Mouse (Mus musculus) liver, postnatal 0 days (tissue): ENCODE measurements at regions not wholly inside any gene's neighbourhood (a gene's known extent, or its start where the extent isn't known, plus 50 kb on each side); places are given as distances from the start of the nearest gene placed in this dataset.

Experiments
- ATAC-seq: fragments of 200-750 bp; cut with Nextera tagmentation; 2 replicates; pipeline ENCODE4 v1.8.0; 2017; ENCODE audit warnings: mild to moderate bottlenecking, moderate library complexity
- DNase-seq: peaks from one replicate; pipeline ENCODE4 v3.0.0-alpha.2; 2016
- H3K27ac ChIP-seq: fragments of 300-500 bp; sonication (generic); 2 replicates; pipeline ENCODE4 v1.5.1; 2014; ENCODE audit warnings: antibody characterized with exemption, moderate library complexity, mild to moderate bottlenecking, low read depth
- H3K27me3 ChIP-seq: fragments of 300-500 bp; sonication (generic); 2 replicates; pipeline ENCODE4 v1.6.1; 2014; ENCODE audit warnings: low read length, control low read depth, mixed read lengths; ENCODE audit not compliant: insufficient read depth
- H3K36me3 ChIP-seq: fragments of 300-500 bp; sonication (generic); replicated peaks from 2 replicates; pipeline ENCODE4 v1.6.1; 2014; ENCODE audit warnings: mild to moderate bottlenecking, control low read depth, low read length, moderate library complexity, mixed read lengths; ENCODE audit not compliant: insufficient read depth
- H3K4me1 ChIP-seq: fragments of 300-500 bp; sonication (generic); 2 replicates; pipeline ENCODE4 v1.6.1; 2014; ENCODE audit warnings: antibody characterized with exemption, mild to moderate bottlenecking, control low read depth; ENCODE audit not compliant: insufficient read depth
- H3K4me2 ChIP-seq: fragments of 300-500 bp; sonication (generic); 2 replicates; pipeline ENCODE4 v1.6.1; 2014; ENCODE audit warnings: low read depth, mild to moderate bottlenecking, low read length, moderate library complexity, mixed read lengths
- H3K4me3 ChIP-seq: fragments of 300-500 bp; sonication (generic); 2 replicates; pipeline ENCODE4 v1.5.1; 2014; ENCODE audit warnings: low read depth, low read length
- H3K9ac ChIP-seq: fragments of 300-500 bp; sonication (generic); replicated peaks from 2 replicates; pipeline ENCODE4 v1.6.1; 2014; ENCODE audit warnings: mild to moderate bottlenecking, moderate library complexity
- H3K9me3 ChIP-seq: fragments of 300-500 bp; sonication (generic); 2 replicates; pipeline ENCODE4 v1.6.1; 2016; ENCODE audit warnings: mild to moderate bottlenecking, control low read depth, low read length, mixed read lengths
- CTCF ChIP-seq: sonication (generic); IDR thresholded peaks from 2 replicates; pipeline ENCODE4 v1.5.1; 2016; ENCODE audit warnings: antibody characterized with exemption, low read depth
- EP300 ChIP-seq: IDR thresholded peaks from 2 replicates; pipeline ENCODE4 v1.6.1; 2016; ENCODE audit warnings: antibody characterized with exemption, low read depth, mild to moderate bottlenecking
- WGBS: fragments of 180-500 bp; shearing (Covaris S2); extraction: QIAGEN DNeasy Blood & Tissue Kit; methylation state at CpG from one replicate; pipeline ENCODE4 v1.1.7; 2014; ENCODE audit not compliant: insufficient replicate concordance; 5-methylcytosine and 5-hydroxymethylcytosine counted together

DNA sequence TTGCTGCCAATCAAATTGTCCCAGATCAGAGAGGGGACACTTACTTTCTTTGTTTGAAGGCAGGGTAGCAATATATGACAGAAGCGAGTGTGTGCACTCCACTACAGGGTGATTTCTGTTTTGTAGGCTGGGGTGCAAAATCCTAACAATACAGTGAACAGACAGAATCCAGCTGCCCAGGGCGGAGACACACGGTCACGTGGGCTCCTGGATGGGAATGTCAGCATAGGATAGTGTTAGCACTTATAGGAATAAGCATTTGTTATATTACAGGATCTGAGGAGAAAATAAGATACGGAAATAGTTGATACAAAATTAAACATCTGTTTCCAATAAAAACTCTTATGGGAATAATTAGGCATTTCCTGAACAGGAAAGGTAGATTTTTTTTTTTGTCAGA, 169.1 kb upstream of the Ubr2 start:
- no peak overlapping the region for H3K27ac ChIP-seq
- ATAC-seq, result no peak
- H3K4me2 ChIP-seq, result no peak overlapping the region
- no peaks in the 10 kb centered on the region for H3K36me3 ChIP-seq
- H3K9ac ChIP-seq, result no peak overlapping the region
- H3K4me1 ChIP-seq, result peaks cover 10% of the 10 kb centered on the region; the same call in 1 of the 2 replicates
- 79% methylated on average over 5 of the region's 5 CpGs for WGBS
- H3K9me3 ChIP-seq, result no peaks in the 10 kb centered on the region
- H3K27me3 ChIP-seq, result no peaks in the 10 kb centered on the region
- no peak overlapping the region for H3K4me3 ChIP-seq
- no peak for TF ChIP-seq EP300
- no peak for TF ChIP-seq CTCF
- no peak for DNase-seq

DNA sequence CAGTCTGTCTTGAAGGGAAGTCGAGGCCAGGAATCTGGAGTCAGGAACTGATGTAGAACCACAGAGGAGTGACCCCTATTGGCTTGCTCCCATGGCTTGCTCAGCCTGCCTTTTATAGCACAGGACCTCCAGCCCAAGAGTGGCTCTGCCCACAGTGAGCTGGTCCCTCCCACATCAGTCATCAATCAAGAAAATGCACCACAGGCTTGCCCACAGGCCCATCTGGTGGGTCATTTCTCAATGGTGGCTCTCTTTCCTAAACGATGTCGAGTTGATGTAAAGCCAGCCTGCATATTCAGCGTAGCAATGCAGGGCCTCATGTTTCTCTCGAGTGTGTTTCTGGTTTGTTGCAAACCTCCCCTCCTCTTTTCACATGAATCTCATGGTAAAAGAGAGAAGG, 168.3 kb upstream of the Ubr2 start:
- Histone ChIP-seq H3K36me3 (no peaks in the 10 kb centered on the region), H3K27me3 (no peaks in the 10 kb centered on the region), H3K4me1 (peaks cover 10% of the 10 kb centered on the region; the same call in 1 of the 2 replicates), H3K4me3 (no peak overlapping the region), H3K9me3 (no peaks in the 10 kb centered on the region), H3K9ac (no peak overlapping the region), H3K27ac (no peak overlapping the region), H3K4me2 (no peak overlapping the region)
- no peak for ATAC-seq
- 56% methylated on average over 5 of the region's 5 CpGs for WGBS
- TF ChIP-seq CTCF (no peak), EP300 (no peak)
- DNase-seq, result no peak

DNA sequence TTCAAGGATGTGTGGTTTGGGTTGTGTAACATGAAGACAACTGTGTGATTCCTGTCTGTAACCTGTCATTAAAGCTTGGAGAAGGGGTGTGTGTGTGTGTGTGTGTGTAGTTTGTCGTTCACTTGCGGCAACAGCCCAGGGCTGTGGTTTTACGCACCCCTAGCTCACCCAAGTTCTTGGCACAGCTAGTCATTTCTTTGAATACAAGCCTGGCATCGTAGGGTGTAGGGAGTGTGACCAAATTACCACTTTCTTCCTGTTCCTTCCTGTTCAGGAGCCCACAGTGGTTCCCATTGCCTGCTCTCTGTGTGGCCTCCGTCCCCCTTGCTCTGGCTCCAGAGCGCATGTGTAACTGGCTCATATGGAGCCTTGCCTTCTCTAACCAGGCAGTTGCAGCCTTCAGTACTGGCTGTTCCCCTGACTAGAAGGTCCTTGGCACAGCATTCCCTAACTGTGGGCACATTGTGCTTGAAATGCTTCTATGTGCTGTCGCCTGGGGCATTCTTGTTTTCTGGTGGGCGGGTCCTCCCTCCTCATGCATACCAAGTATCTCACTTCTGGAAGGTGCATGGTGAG, 167.4 kb upstream of the Ubr2 start:
- 0 out of 2 replicates have a peak overlapping the region, but pooled peaks have one; percentile 9 for H3K4me2 ChIP-seq
- ATAC-seq (no peak), DNase-seq (no peak)
- no peak overlapping the region for H3K9ac ChIP-seq
- peaks cover 7% of the 10 kb centered on the region; the same call in 1 of the 2 replicates for H3K4me1 ChIP-seq
- no peak overlapping the region for H3K27ac ChIP-seq
- TF ChIP-seq CTCF (no peak), EP300 (no peak)
- no peak overlapping the region for H3K4me3 ChIP-seq
- no peaks in the 10 kb centered on the region for H3K36me3 ChIP-seq
- H3K27me3 ChIP-seq, result no peaks in the 10 kb centered on the region
- no peaks in the 10 kb centered on the region for H3K9me3 ChIP-seq
- WGBS, result 43% methylated on average over 8 of the region's 8 CpGs

DNA sequence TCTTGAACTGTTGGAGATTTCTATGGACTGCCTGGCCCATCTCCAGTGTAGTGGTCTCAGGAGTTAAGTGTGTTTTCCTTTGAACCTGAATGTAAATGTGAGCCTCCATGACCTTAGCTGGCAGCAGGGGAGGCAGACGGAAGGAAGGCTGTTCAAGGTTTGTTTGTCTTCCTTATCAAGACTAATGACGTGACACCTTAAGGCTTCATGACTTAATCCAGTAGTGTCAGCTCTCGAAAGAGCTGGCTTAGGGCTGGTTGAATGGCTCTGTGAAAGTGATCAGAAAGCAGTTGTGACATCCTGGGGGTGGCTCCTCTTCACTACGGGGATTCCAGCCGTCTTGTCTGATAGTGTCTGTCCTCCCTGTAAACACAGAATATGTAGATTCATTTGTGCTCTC, 166.0 kb upstream of the Ubr2 start:
- Histone ChIP-seq H3K9me3 (no peaks in the 10 kb centered on the region), H3K4me3 (no peak overlapping the region), H3K36me3 (no peaks in the 10 kb centered on the region), H3K9ac (no peak overlapping the region), H3K27me3 (no peaks in the 10 kb centered on the region), H3K27ac (no peak overlapping the region), H3K4me1 (0 out of 2 replicates have a peak, but pooled peaks cover 3% of the 10 kb centered on the region), H3K4me2 (no peak overlapping the region)
- no peak for ATAC-seq
- no peak for DNase-seq
- WGBS, result 49% methylated on average over 5 of the region's 5 CpGs
- no peak for TF ChIP-seq EP300
- no peak for TF ChIP-seq CTCF

DNA sequence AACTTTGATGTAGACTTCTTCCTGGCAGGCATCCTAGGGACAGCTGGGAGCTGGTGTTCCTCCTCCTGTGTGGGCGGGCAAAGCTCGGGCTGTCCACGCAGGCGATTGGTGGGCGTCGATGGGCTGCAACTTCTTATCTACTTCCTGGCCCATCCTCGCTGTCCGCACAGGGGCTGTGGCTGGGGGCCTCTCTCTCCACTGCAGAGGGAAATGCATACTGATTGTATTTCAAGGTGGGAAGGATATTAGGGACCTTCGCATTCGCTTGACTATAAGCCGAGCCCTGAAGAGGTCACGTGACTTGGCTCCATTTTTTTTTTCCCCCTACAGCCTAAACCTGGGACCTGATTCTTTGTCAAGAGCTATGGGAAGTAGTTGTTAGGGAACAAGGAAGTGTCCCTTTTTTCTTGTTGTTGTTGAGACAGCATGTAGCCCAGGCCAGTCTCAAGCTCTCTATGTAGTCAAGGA, 164.4 kb upstream of the Ubr2 start:
- ATAC-seq (peak; percentile 80), DNase-seq (peak; percentile 69)
- no peaks in the 10 kb centered on the region for H3K36me3 ChIP-seq
- TF ChIP-seq EP300, result no peak
- TF ChIP-seq CTCF, result no peak
- no peaks in the 10 kb centered on the region for H3K9me3 ChIP-seq
- WGBS, result 18% methylated on average over 12 of the region's 12 CpGs
- H3K4me1 ChIP-seq, result 0 out of 2 replicates have a peak, but pooled peaks cover 3% of the 10 kb centered on the region
- H3K27me3 ChIP-seq, result no peaks in the 10 kb centered on the region
- peak overlapping the region; percentile 45; the same call in 1 of the 2 replicates for H3K27ac ChIP-seq
- peak overlapping the region; percentile 64 for H3K4me2 ChIP-seq
- H3K9ac ChIP-seq, result no peak overlapping the region
- peak overlapping the region; percentile 24; the same call in 1 of the 2 replicates for H3K4me3 ChIP-seq

DNA sequence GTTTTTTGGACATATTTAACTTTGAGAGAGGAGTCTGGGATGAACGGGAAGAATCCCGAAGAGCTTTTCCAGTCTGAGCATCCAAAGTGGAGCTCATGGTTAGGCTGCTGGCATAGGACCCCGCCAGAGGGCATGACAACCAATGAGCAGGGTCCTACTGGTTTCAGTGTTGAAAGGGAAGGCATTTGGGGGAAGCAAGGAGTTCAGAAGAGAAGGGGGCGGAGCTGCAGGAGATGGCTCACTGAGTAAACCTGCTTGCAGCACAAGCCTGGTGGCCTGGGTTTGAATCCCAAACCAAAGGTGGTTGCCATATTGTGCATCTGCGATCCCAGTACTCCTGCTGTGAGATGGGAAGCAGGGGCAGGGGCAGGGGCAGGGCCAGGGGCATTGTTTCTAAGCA, 161.4 kb upstream of the Ubr2 start:
- TF ChIP-seq CTCF (no peak), EP300 (no peak)
- Histone ChIP-seq H3K9me3 (no peaks in the 10 kb centered on the region), H3K4me2 (no peak overlapping the region), H3K9ac (no peak overlapping the region), H3K27me3 (no peaks in the 10 kb centered on the region), H3K36me3 (no peaks in the 10 kb centered on the region), H3K4me3 (no peak overlapping the region), H3K4me1 (0 out of 2 replicates have a peak, but pooled peaks cover 2% of the 10 kb centered on the region), H3K27ac (no peak overlapping the region)
- DNase-seq (no peak), ATAC-seq (no peak)
- WGBS, result 72% methylated on average over 5 of the region's 5 CpGs
